Mouse (Mus musculus) activated CD4-positive, CD25-positive, alpha-beta regulatory T cell, adult 4 months (primary cell): ENCODE measurements around the gene Olfr171. TPM values are rescaled to one million over a fixed set of nuclear protein-coding genes. Genes with fewer than 3 reads are reported as not detected.
"Not testable (repeated sequence)": the region's sequence is repeated elsewhere in the genome, so short reads cannot be mapped to it uniquely, and the experiment has no call there.

Source experiments
- ATAC-seq: one replicate; pipeline ENCODE4 v1.8.0; 2017
- polyA plus RNA-seq, 2 experiments: library from polyadenylated mRNA; unstranded; fragments of 100-300 nt; shearing (Covaris generic); gene quantifications; one replicate each; pipeline ENCODE4 v1.2.1; 2017

The Olfr171 gene
- polyA plus RNA-seq: not detected

- ATAC-seq: no peak
These were observed at the start of gene Olfr171 for GRCm38 (mm10) chr16:19629816-19630215. TSS of gene Olfr171 (minus strand) at chr16:19629916.

DNA sequence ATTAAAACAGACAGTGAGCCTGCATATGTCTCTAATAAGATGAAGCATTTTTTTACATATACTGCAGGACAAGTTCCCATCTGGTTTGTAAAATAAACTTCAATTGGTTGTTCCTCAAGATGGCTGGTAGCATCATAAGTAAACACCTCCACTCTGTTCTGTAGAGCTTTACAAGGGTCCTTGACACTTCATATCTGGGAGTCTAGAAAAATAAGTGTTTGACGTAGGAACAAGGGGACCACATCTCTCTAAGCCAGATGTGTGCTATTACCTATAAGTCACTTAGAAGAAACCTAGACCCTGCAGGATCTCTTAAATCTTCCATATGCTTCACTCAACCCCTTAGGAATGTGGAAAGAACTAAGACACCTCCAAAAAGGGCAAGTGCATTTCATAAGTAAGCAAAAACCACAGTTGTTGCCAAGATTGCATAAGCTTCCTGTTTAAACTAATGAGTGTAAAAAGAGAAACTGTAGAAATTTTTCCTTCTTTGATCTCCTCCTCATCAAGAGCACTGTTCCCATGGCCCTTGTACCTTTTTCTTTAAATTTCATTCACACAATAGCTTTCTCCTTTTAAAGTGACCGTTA is 41.1 kb upstream of the Olfr171 start:
- no peak for ATAC-seq

DNA sequence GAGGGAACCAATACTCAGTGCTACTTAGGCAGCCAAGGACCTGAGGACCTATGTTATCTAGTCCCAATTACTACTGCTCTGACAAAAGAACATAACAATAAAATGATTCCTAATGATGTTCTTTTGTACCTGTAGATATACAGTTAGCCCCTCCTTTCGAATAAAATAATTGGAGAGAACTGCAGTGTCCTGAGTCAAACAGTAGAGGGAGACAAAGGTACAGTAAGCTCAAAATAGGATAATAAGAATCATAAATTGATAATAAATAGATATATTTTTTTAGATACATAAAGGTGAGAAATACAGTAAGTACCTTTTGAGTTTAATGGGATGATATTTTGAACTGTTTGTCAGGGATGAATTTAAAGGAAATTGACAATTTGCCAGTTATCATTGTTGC is 36.6 kb upstream of the Olfr171 start:
- ATAC-seq: no peak

GRCm38 (mm10) chr16:19611782-19612181 is 17.9 kb downstream of the Olfr171 start, which contains the start of gene Olfr170:
TSS of gene Olfr170 (minus strand) at chr16:19611882.
- ATAC-seq: not testable (repeated sequence)

- no peak for ATAC-seq
These were observed 26.6 kb downstream of the Olfr171 start for GRCm38 (mm10) chr16:19603166-19603565.

Other genes starting within 250 kb of the Olfr171 start
- gene Olfr165, start 206.8 kb downstream of the Olfr171 start, polyA plus RNA-seq: not detected
- not detected for gene Olfr166, start 146.2 kb downstream of the Olfr171 start, polyA plus RNA-seq
- gene Olfr167, start 107.7 kb downstream of the Olfr171 start, polyA plus RNA-seq: not detected
- not detected for gene Olfr168, start 94.4 kb downstream of the Olfr171 start, polyA plus RNA-seq
- not detected for gene Olfr169, start 58.1 kb downstream of the Olfr171 start, polyA plus RNA-seq
- not detected for gene Olfr170, start 18.0 kb downstream of the Olfr171 start, polyA plus RNA-seq
- under 1 TPM in 1 of 2 experiments, not detected in 1; 0.14 TPM for gene Lamp3, start 76.5 kb upstream of the Olfr171 start, polyA plus RNA-seq
- gene B3gnt5, start 130.3 kb upstream of the Olfr171 start, polyA plus RNA-seq: 10 to 100 TPM; 15.8 to 17.5 TPM